Mouse (Mus musculus): ENCODE data around the gene Hes2. TPM values are rescaled to one million over a fixed set of nuclear protein-coding genes. Genes with fewer than 3 reads are reported as not detected.

The Hes2 gene
- total RNA-seq, 1 experiment: 0.58 TPM

GRCm38 (mm10) chr4:152138497-152139260, 20.0 kb upstream of the Hes2 start:
- peak overlapping the region; percentile 76 to 95 for H3K4me3 ChIP-seq (ENCODE audit: insufficient read depth in 1 of 2, low read depth in 1 of 2, low read length in 2 of 2, poor library complexity in 1 of 2, severe bottlenecking in 1 of 2)
- no peak overlapping the region for H3K9ac ChIP-seq (ENCODE audit: insufficient read depth, low read depth, low read length, poor library complexity, severe bottlenecking)
- no peaks in the 10 kb centered on the region for H3K9me3 ChIP-seq (ENCODE audit: control insufficient read depth, insufficient read depth, low read depth, low read length)

GRCm38 (mm10) chr4:152140441-152140840, 18.2 kb upstream of the Hes2 start:
- Histone ChIP-seq H3K4me3 (ENCODE audit: insufficient read depth in 1 of 2, low read depth in 1 of 2, low read length in 2 of 2, poor library complexity in 1 of 2, severe bottlenecking in 1 of 2) (no peak overlapping the region), H3K36me3 (ENCODE audit: control insufficient read depth, insufficient read depth, low read length, poor library complexity, severe bottlenecking) (no peaks in the 10 kb centered on the region), H3K27ac (ENCODE audit: insufficient read depth, low read depth, low read length, poor library complexity, severe bottlenecking) (no peak overlapping the region), H3K4me1 (ENCODE audit: control insufficient read depth in 2 of 2, insufficient read depth in 2 of 2, low read length in 2 of 2, poor library complexity in 1 of 2) (peaks cover 0 to 10% of the 10 kb centered on the region in 2 experiments; a peak in 1 of 4 replicates), H3K9me3 (ENCODE audit: control insufficient read depth, insufficient read depth, low read depth, low read length) (no peaks in the 10 kb centered on the region), H3K9ac (ENCODE audit: insufficient read depth, low read depth, low read length, poor library complexity, severe bottlenecking) (no peak overlapping the region)
- DNase-seq (ENCODE audit: low read depth, low spot score): no peak
- TF ChIP-seq ZNF384 (IDR thresholded peaks at IDR 0.05; ENCODE audit: low read depth, low read length) (no peak), HCFC1 (IDR thresholded peaks at IDR 0.05; ENCODE audit: borderline replicate concordance, insufficient read depth, low read length) (no peak)
- in situ Hi-C loops (cut with MboI; ENCODE audit: low sequenced_read_pairs in 2 of 2, unreplicated experiment in 2 of 2): no loop called here

More at GRCm38 (mm10) chr4:152138497-152139260, 20.0 kb upstream of the Hes2 start:
- in situ Hi-C loops (cut with MboI; ENCODE audit: low sequenced_read_pairs in 2 of 2, unreplicated experiment in 2 of 2): no loop called here
- no peak overlapping the region for H3K27ac ChIP-seq (ENCODE audit: insufficient read depth, low read depth, low read length, poor library complexity, severe bottlenecking)
- H3K36me3 ChIP-seq (ENCODE audit: control insufficient read depth, insufficient read depth, low read length, poor library complexity, severe bottlenecking): no peaks in the 10 kb centered on the region
- peak; percentile 77 for DNase-seq (ENCODE audit: low read depth, low spot score)
- peaks cover 0 to 17% of the 10 kb centered on the region in 2 experiments; a peak in 1 of 4 replicates for H3K4me1 ChIP-seq (ENCODE audit: control insufficient read depth in 2 of 2, insufficient read depth in 2 of 2, low read length in 2 of 2, poor library complexity in 1 of 2)
- TF ChIP-seq CHD2 (IDR thresholded peaks at IDR 0.05; ENCODE audit: low read depth, low read length) (no peak), ZC3H11A (IDR thresholded peaks at IDR 0.05; ENCODE audit: borderline replicate concordance, low read depth, low read length) (0 out of 2 replicates have a peak, but pooled peaks have one; percentile 10)

GRCm38 (mm10) chr4:152141521-152142135, 17.0 kb upstream of the Hes2 start:
- in situ Hi-C loops (cut with MboI; ENCODE audit: low sequenced_read_pairs in 2 of 2, unreplicated experiment in 2 of 2): no loop called here
- Histone ChIP-seq H3K4me3 (ENCODE audit: insufficient read depth in 1 of 2, low read depth in 1 of 2, low read length in 2 of 2, poor library complexity in 1 of 2, severe bottlenecking in 1 of 2) (no peak overlapping the region), H3K9me3 (ENCODE audit: control insufficient read depth, insufficient read depth, low read depth, low read length) (no peaks in the 10 kb centered on the region), H3K4me1 (ENCODE audit: control insufficient read depth in 2 of 2, insufficient read depth in 2 of 2, low read length in 2 of 2, poor library complexity in 1 of 2) (peaks cover 0 to 4% of the 10 kb centered on the region in 2 experiments; a peak in 1 of 4 replicates), H3K9ac (ENCODE audit: insufficient read depth, low read depth, low read length, poor library complexity, severe bottlenecking) (no peak overlapping the region), H3K27ac (ENCODE audit: insufficient read depth, low read depth, low read length, poor library complexity, severe bottlenecking) (no peak overlapping the region), H3K36me3 (ENCODE audit: control insufficient read depth, insufficient read depth, low read length, poor library complexity, severe bottlenecking) (no peaks in the 10 kb centered on the region)
- TF ChIP-seq ZNF384 (IDR thresholded peaks at IDR 0.05; ENCODE audit: low read depth, low read length) (no peak), CHD2 (IDR thresholded peaks at IDR 0.05; ENCODE audit: low read depth, low read length) (no peak), HCFC1 (IDR thresholded peaks at IDR 0.05; ENCODE audit: borderline replicate concordance, insufficient read depth, low read length) (no peak), MAFK (IDR thresholded peaks at IDR 0.05; ENCODE audit: insufficient read depth, low read depth, low read length) (no peak), ZC3H11A (IDR thresholded peaks at IDR 0.05; ENCODE audit: borderline replicate concordance, low read depth, low read length) (no peak)
- no peak for DNase-seq (ENCODE audit: low read depth, low spot score)

GRCm38 (mm10) chr4:152143632-152144031, 15.0 kb upstream of the Hes2 start:
- H3K4me1 ChIP-seq (ENCODE audit: control insufficient read depth in 2 of 2, insufficient read depth in 2 of 2, low read length in 2 of 2, poor library complexity in 1 of 2): peaks cover 0 to 3% of the 10 kb centered on the region in 2 experiments; a peak in 1 of 4 replicates

More at GRCm38 (mm10) chr4:152143632-152144031, 15.0 kb upstream of the Hes2 start:
- Histone ChIP-seq H3K9ac (ENCODE audit: insufficient read depth, low read depth, low read length, poor library complexity, severe bottlenecking) (no peak overlapping the region), H3K36me3 (ENCODE audit: control insufficient read depth, insufficient read depth, low read length, poor library complexity, severe bottlenecking) (no peaks in the 10 kb centered on the region), H3K9me3 (ENCODE audit: control insufficient read depth, insufficient read depth, low read depth, low read length) (no peaks in the 10 kb centered on the region), H3K27ac (ENCODE audit: insufficient read depth, low read depth, low read length, poor library complexity, severe bottlenecking) (no peak overlapping the region), H3K4me3 (ENCODE audit: insufficient read depth in 1 of 2, low read depth in 1 of 2, low read length in 2 of 2, poor library complexity in 1 of 2, severe bottlenecking in 1 of 2) (no peak overlapping the region)
- in situ Hi-C loops (cut with MboI; ENCODE audit: low sequenced_read_pairs in 2 of 2, unreplicated experiment in 2 of 2): no loop called here
- DNase-seq (ENCODE audit: low read depth, low spot score): no peak
- no peak for TF ChIP-seq HCFC1 (IDR thresholded peaks at IDR 0.05; ENCODE audit: borderline replicate concordance, insufficient read depth, low read length)
- no peak for TF ChIP-seq CHD2 (IDR thresholded peaks at IDR 0.05; ENCODE audit: low read depth, low read length)

Data from ES-E14 (cell line).